Mouse (Mus musculus) midbrain, embryonic 14.5 days (tissue): Measurements from ENCODE around the gene Gse1. TPM values are rescaled to one million over a fixed set of nuclear protein-coding genes. Genes with fewer than 3 reads are reported as not detected.

Experiments
- ATAC-seq: fragments of 200-750 bp; cut with Nextera tagmentation; 2 replicates; pipeline ENCODE4 v1.8.0; 2017; ENCODE audit warnings: moderate number of reproducible peaks, moderate library complexity; ENCODE audit not compliant: low FRiP score, low TSS enrichment
- DNase-seq: peaks from one replicate; pipeline ENCODE4 v3.0.0-alpha.2; 2015
- H3K27ac ChIP-seq: fragments of 300-500 bp; sonication (generic); replicated peaks from 2 replicates; pipeline ENCODE4 v1.5.1; 2014; ENCODE audit warnings: mild to moderate bottlenecking, low read depth, low read length, moderate library complexity
- H3K27me3 ChIP-seq: fragments of 300-500 bp; sonication (generic); 2 replicates; pipeline ENCODE4 v1.6.1; 2014; ENCODE audit warnings: low read length, control low read depth, mixed read lengths; ENCODE audit not compliant: control insufficient read depth, insufficient read depth
- H3K36me3 ChIP-seq: fragments of 300-500 bp; sonication (generic); 2 replicates; pipeline ENCODE4 v1.6.1; 2014; ENCODE audit warnings: low read length, control low read depth; ENCODE audit not compliant: control insufficient read depth, insufficient read depth
- H3K4me1 ChIP-seq: fragments of 300-500 bp; sonication (generic); 2 replicates; pipeline ENCODE4 v1.6.1; 2014; ENCODE audit warnings: mild to moderate bottlenecking, antibody characterized with exemption, low read length, control low read depth; ENCODE audit not compliant: control insufficient read depth, insufficient read depth
- H3K4me2 ChIP-seq: fragments of 300-500 bp; sonication (generic); 2 replicates; pipeline ENCODE4 v1.6.1; 2014; ENCODE audit warnings: mild to moderate bottlenecking, low read length, moderate library complexity
- H3K4me3 ChIP-seq: fragments of 300-500 bp; sonication (generic); replicated peaks from 2 replicates; pipeline ENCODE4 v1.5.1; 2014; ENCODE audit warnings: low read depth, low read length
- H3K9ac ChIP-seq: fragments of 300-500 bp; sonication (generic); replicated peaks from 2 replicates; pipeline ENCODE4 v1.6.1; 2014; ENCODE audit warnings: mild to moderate bottlenecking, low read length, moderate library complexity
- H3K9me3 ChIP-seq: fragments of 300-500 bp; sonication (generic); 2 replicates; pipeline ENCODE4 v1.6.1; 2016; ENCODE audit warnings: low read length, control low read depth, mixed read lengths; ENCODE audit not compliant: control insufficient read depth
- WGBS: fragments of 180-500 bp; shearing (Covaris S2); extraction: QIAGEN DNeasy Blood & Tissue Kit; methylation state at CpG from one replicate; pipeline ENCODE4 v1.1.7; 2014; 5-methylcytosine and 5-hydroxymethylcytosine counted together
- polyA plus RNA-seq: library from polyadenylated mRNA; unstranded; fragments of >200 nt; fragmentation: Nextera tagmentation; extraction: Ambion mirVana; gene quantifications from 2 replicates; pipeline ENCODE4 v1.2.1, GENCODE M21; 2014

Gene Gse1
- polyA plus RNA-seq, 1 experiment from 2014 or later: 28.6 TPM

DNA sequence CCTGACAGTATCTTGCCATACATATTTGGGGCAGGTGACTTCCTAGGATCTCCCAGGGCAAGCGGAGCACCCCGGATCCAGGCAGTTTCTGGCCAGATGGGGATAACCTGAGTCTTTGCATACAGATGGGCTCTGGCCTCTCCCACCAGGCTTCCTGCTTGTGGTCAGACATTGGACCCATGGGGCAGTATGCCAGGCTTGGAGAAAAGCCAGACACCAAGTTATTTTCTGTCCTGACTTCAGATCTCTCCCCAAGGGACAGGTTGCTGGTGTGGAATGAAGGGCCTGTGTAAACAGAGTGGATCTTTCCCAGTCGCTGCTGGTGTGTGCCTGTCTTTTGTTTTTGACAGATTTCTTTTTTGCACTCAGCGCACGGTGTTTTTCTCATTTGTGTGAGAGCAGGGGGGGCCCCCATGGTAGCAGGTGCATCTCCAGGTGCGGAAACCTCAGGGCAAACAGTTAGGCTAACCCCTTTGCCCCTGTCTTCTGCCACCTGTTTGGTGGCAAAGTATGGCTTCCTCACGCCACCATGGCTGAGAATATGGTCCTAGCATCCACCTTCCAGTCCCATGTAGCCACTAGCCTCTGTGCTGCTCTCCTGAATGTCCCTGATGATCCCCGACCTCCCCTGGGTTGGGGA lies 315.3 kb downstream of the Gse1 start:
- peak; percentile 52 for DNase-seq
- Histone ChIP-seq H3K9me3 (no peaks in the 10 kb centered on the region), H3K27ac (no peak overlapping the region), H3K4me2 (peak overlapping the region; percentile 21), H3K4me3 (no peak overlapping the region), H3K4me1 (peaks cover 73% of the 10 kb centered on the region), H3K36me3 (no peaks in the 10 kb centered on the region), H3K9ac (no peak overlapping the region), H3K27me3 (no peaks in the 10 kb centered on the region)
- ATAC-seq: no peak
- WGBS: 57% methylated on average over 8 of the region's 8 CpGs

DNA sequence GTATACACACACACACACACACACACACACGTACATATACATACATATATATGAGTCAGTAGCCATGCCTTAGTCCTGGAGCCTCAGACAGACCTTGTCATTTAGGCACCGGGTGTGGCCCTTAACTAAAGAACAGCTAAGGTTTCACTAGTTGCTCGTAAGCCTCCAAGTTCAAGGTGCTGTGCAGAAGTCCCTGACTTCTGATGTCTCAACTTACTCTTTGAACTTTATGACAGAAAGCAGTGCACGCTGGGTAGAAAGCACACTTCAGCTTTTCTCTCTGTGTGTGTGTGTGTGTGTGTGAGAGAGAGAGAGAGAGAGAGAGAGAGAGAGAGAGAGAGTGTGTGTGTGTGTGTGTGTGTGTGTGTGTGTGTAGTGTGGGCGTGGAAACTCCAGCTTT lies 315.9 kb downstream of the Gse1 start:
- no peak for DNase-seq
- WGBS: 85% methylated on average over 5 of the region's 5 CpGs
- Histone ChIP-seq H3K27me3 (no peaks in the 10 kb centered on the region), H3K4me2 (no peak overlapping the region), H3K36me3 (no peaks in the 10 kb centered on the region), H3K4me3 (no peak overlapping the region), H3K27ac (no peak overlapping the region), H3K9ac (no peak overlapping the region), H3K4me1 (peaks cover 73% of the 10 kb centered on the region), H3K9me3 (no peaks in the 10 kb centered on the region)
- ATAC-seq: no peak

DNA sequence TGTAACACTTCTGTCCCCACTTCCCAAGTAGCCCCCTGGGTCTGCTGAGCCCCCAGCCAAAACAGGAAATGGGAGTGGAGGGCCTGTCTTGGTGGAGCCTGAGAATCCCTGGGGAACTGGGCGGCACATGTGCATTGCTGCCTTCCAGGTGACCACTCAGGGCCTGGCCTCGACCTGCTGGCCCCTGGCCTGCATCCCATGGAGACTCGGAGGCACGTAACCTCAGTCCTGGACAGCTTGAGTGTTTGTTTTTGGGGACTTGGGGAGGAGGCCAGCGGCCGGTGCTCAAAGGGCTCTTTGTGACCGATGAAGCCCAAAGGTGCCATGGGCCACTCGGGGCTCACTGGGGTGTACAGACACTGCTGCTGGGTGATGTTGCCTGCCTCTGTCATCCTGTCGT lies 319.3 kb downstream of the Gse1 start:
- H3K4me2 ChIP-seq: no peak overlapping the region
- H3K4me3 ChIP-seq: no peak overlapping the region
- H3K9ac ChIP-seq: 0 out of 2 replicates have a peak overlapping the region, but pooled peaks have one; percentile 1
- H3K27ac ChIP-seq: peak overlapping the region; percentile 70; the same call in 1 of the 2 replicates
- no peaks in the 10 kb centered on the region for H3K36me3 ChIP-seq
- H3K27me3 ChIP-seq: no peaks in the 10 kb centered on the region
- ATAC-seq (no peak), DNase-seq (no peak)
- no peaks in the 10 kb centered on the region for H3K9me3 ChIP-seq
- peaks cover 85% of the 10 kb centered on the region for H3K4me1 ChIP-seq
- WGBS: 73% methylated on average over 9 of the region's 9 CpGs

DNA sequence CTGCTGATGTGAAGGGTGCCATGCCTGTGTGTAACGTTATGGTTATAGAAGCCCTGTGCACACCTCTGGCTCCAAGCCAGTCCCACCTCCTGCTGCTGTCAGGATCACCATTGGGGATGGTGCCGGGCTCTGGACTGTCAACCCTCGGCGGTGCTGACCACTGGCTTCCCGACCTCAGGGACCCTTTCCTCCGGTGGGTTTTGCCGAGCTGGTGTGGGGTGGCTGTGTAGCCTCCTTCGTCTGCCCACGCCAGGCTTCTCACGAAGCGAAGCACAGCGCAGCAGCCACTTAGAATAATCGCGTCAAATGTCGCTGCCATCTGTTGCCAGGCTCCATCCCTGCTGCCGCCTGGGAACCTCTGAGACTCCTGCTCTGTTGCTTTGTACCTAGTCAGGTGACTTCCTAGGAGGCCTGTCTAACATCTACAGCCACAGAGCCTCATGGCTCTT lies 320.1 kb downstream of the Gse1 start:
- no peaks in the 10 kb centered on the region for H3K36me3 ChIP-seq
- DNase-seq (peak; percentile 62), ATAC-seq (peak; percentile 15; the same call in 1 of the 2 replicates)
- H3K4me2 ChIP-seq: peak overlapping the region; percentile 49
- no peak overlapping the region for H3K4me3 ChIP-seq
- peak overlapping the region; percentile 70 for H3K27ac ChIP-seq
- WGBS: 31% methylated on average over 16 of the region's 16 CpGs
- no peaks in the 10 kb centered on the region for H3K27me3 ChIP-seq
- H3K4me1 ChIP-seq: peaks cover 80% of the 10 kb centered on the region
- H3K9ac ChIP-seq: no peak overlapping the region; the same call in 1 of the 2 replicates
- no peaks in the 10 kb centered on the region for H3K9me3 ChIP-seq

DNA sequence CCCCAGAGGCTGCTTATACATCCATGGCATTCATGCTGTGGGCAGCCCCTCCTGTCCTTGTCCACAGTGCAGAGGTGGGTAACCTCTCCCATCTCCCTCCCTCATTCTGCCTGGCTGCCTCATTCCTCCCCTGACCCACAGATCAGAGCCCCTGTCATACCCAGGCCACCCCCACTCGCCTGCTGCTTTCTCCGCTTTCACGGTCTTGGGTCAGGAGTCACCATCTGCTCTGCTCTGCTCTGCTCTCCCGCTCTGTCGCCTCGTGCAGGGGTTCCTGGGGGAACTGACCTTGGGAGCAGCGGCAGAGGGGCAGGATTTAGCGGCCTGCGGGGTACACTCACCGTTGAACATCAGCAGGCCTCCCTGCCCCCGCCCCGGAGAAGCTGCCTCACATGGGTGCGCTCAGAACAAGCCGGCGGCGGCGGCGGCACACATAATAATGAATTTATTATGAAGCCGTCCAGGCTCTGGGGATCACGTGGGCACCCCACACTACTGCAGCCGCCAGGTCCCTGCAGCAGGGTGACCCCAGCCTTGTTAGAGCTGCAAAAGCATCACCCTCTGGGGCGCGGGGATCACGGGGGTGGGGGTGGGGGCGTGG lies 321.2 kb downstream of the Gse1 start:
- Histone ChIP-seq H3K4me1 (peaks cover 78% of the 10 kb centered on the region), H3K27me3 (no peaks in the 10 kb centered on the region), H3K4me3 (peak overlapping the region; percentile 15), H3K9me3 (no peaks in the 10 kb centered on the region), H3K4me2 (peak overlapping the region; percentile 49), H3K27ac (peak overlapping the region; percentile 92), H3K9ac (peak overlapping the region; percentile 50), H3K36me3 (peaks cover 7% of the 10 kb centered on the region; the same call in 1 of the 2 replicates)
- ATAC-seq: peak; percentile 29; the same call in 1 of the 2 replicates
- peak; percentile 82 for DNase-seq
- 3% methylated on average over 25 of the region's 25 CpGs for WGBS

DNA sequence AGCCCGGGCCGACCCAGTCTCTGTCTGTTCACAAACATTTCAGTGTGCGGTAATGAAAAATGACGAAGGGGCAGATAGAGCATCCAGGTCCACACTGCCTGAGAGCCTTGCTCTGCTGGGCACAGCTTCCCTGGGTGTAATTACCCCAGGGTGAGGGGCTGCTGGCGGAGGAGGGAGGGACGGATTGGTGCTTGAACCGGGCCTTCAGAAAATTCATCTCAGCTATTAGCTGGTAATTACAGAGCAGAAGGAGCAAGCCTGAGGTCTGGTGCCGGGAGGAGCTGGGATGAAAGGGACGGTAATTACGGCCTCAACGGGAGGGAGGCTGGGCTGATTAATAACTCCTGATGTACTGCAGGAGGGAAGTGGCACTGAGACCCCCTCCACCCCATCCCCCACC lies 321.7 kb downstream of the Gse1 start:
- DNase-seq: peak; percentile 64
- Histone ChIP-seq H3K4me3 (no peak overlapping the region), H3K27me3 (no peaks in the 10 kb centered on the region), H3K27ac (peak overlapping the region; percentile 92), H3K4me2 (peak overlapping the region; percentile 49), H3K9ac (peak overlapping the region; percentile 50), H3K36me3 (peaks cover 9% of the 10 kb centered on the region; the same call in 1 of the 2 replicates), H3K9me3 (no peaks in the 10 kb centered on the region), H3K4me1 (peaks cover 78% of the 10 kb centered on the region)
- WGBS: 9% methylated on average over 11 of the region's 11 CpGs
- peak; percentile 51; the same call in 1 of the 2 replicates for ATAC-seq

DNA sequence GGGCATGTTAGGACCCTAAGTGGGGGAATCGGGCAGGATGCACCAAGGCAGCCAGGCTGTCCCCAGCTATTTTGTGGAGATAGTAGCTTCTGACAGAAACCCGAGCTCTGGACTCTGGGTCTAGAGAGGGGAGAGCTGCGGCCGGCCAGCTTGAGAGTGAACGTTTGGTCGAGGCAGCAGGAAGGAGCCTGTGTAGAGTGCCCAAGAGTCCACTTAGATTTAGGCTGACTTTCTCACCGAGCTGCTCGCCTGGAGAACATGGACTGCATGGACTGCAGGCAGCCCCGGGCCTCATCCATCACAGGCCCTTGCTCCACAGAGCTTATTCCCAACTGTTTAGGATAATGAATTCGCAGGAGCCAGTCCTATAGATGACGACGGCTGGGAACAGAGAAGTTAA lies 322.2 kb downstream of the Gse1 start:
- Histone ChIP-seq H3K9ac (no peak overlapping the region; the same call in 1 of the 2 replicates), H3K27ac (peak overlapping the region; percentile 92), H3K4me2 (peak overlapping the region; percentile 49), H3K4me3 (no peak overlapping the region), H3K9me3 (no peaks in the 10 kb centered on the region), H3K4me1 (peaks cover 79% of the 10 kb centered on the region), H3K36me3 (peaks cover 9% of the 10 kb centered on the region; the same call in 1 of the 2 replicates), H3K27me3 (no peaks in the 10 kb centered on the region)
- DNase-seq (no peak), ATAC-seq (no peak)
- 17% methylated on average over 12 of the region's 12 CpGs for WGBS

DNA sequence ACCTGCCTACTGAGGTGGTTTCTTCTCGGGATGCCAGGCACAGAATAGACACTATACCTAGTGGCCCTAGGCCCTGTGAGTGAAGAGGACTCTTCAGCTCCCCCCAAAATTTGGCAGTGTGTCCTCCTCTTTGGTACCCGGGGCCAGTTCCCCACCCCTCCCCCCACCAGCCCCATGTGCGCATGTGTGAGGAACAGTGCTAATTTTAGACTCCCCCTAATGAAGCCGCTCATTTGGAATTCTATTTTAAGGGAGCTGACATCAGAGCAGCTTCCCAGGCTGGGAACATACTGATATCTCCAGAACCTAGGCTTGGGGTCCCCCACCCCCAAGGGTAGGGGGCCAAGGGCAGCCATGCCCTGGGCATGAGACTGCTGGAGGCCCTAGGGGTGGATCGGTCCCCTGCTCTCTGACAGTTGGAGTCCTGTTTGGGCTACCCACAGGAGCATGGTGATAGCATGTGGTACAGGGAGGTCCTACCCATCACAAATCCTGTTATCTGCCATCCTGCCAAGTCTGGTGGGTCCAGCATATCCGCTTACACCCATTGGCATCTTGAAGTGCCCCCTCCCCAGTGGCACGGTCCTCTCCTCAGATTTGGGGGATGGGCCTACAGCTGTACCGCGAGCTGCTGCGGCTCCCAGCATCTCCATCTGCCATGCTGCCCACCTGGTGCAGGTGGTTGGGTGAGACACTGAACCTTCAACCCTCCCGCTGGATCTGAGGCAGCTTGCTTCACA lies 322.9 kb downstream of the Gse1 start:
- Histone ChIP-seq H3K36me3 (peaks cover 9% of the 10 kb centered on the region; the same call in 1 of the 2 replicates), H3K27me3 (no peaks in the 10 kb centered on the region), H3K4me3 (no peak overlapping the region), H3K4me2 (peak overlapping the region; percentile 3; the same call in 1 of the 2 replicates), H3K9me3 (no peaks in the 10 kb centered on the region), H3K9ac (no peak overlapping the region), H3K27ac (peak overlapping the region; percentile 92), H3K4me1 (peaks cover 81% of the 10 kb centered on the region)
- ATAC-seq (peak; percentile 15; the same call in 1 of the 2 replicates), DNase-seq (peak; percentile 34)
- WGBS: 71% methylated on average over 11 of the region's 11 CpGs
